Mouse (Mus musculus): Measurements from ENCODE around the gene Btrc. TPM values are rescaled to one million over a fixed set of nuclear protein-coding genes. Genes with fewer than 3 reads are reported as not detected.
"Not testable (repeated sequence)": the region's sequence is repeated elsewhere in the genome, so short reads cannot be mapped to it uniquely, and the experiment has no call there.

Gene Btrc
- polyA plus RNA-seq (2015; fragmentation: Nextera tagmentation; extraction: Ambion mirVana) = 65.9 and 66.7 TPM in 2 replicates

DNA sequence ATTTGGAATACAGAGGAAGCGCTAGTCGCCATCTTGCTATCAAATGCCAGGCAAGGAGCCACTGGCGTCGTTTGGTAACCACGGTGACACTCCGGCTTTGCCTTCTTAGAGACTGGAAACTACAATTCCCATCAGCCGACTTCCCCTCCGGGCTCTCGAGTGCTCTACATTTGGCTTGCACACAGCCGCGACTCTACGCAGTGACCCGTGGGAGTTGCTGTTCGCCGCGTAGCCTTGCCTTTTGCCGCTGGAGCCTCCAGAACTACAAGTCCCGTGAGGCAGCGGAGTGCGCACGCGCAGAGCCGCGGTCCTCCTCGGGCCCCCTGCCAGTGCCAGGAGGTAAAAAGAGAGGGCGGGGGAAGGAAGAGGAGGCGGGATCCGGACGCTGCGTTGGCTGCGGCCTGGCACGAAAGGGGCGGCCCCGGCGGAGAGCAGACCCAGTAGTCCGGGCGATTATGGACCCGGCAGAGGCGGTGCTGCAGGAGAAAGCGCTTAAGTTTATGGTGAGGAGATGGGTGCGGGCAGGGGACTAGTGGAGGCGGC is at the start of gene Btrc:
TSS of gene Btrc (plus strand) at position 351 of the 543 bp plus-strand sequence.
- WGBS = under 1% methylated on average over 42 of the region's 42 CpGs
- H3K4me3 ChIP-seq = peak within 1 kb of the TSS; percentile 87
- peak within 1 kb of the TSS; percentile 98 for H3K27ac ChIP-seq
- H3K36me3 ChIP-seq (replicated peaks) = no peaks in the 10 kb centered on the region
- H3K9ac ChIP-seq = peak within 1 kb of the TSS; percentile 85
- ATAC-seq (replicated peaks) = peak; percentile 98
- H3K4me2 ChIP-seq = peak within 1 kb of the TSS; percentile 58
- H3K4me1 ChIP-seq = peaks cover 8% of the 10 kb centered on the region
- no peaks in the 10 kb centered on the region for H3K27me3 ChIP-seq (replicated peaks)
- no peaks in the 10 kb centered on the region for H3K9me3 ChIP-seq

DNA sequence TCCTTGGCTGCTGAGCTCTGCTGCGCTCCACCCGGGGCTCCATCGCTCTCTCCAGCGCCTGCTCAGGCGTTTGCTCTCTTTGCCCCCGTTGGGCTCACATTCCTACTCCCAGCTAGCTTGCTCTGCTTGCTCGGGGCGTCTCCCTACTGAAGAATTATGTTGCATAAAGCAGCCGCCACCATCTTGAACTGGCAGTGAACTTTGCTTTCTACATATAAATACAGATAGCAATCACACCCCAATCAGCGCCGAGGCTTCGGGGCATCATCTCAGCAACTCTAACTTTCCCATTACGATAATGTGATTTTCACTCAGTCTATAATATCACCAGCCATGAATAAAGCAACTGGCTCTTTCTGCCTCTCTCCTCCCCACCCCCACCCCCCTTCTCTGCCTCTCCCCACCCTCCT is 46.1 kb upstream of the Btrc start:
- Histone ChIP-seq H3K4me2 (no peak overlapping the region), H3K4me3 (no peak overlapping the region), H3K9me3 (no peaks in the 10 kb centered on the region), H3K27me3 (replicated peaks) (peaks cover 3% of the 10 kb centered on the region; the same call in 1 of the 2 replicates), H3K4me1 (peaks cover 17% of the 10 kb centered on the region), H3K9ac (no peak overlapping the region), H3K36me3 (replicated peaks) (no peaks in the 10 kb centered on the region), H3K27ac (peak overlapping the region; percentile 60)
- ATAC-seq (replicated peaks) = no peak
- WGBS = 40% methylated on average over 13 of the region's 13 CpGs

DNA sequence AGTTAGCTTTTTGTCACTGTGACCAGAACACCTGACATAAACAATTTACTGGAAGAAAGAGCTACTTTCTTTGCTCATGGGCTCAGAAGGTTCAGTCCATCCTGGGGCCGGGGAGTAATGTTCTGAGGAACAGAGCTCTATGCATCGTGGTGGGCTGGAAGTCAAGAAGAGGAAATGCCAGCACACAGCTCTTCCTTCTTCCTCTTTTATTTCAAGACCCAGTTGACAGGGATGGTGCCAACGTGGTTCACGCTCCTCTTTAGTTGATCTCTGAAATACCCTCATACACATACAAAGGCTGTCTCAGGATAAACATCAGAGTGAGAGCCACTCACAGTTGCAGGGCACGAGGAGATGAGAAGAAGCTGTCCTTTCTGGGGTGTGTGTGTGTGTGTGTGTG is 42.5 kb upstream of the Btrc start:
- no peak for ATAC-seq (replicated peaks)
- Histone ChIP-seq H3K27me3 (replicated peaks) (no peaks in the 10 kb centered on the region; the same call in 1 of the 2 replicates), H3K36me3 (replicated peaks) (no peaks in the 10 kb centered on the region), H3K27ac (no peak overlapping the region), H3K9me3 (no peaks in the 10 kb centered on the region), H3K4me3 (no peak overlapping the region), H3K9ac (no peak overlapping the region), H3K4me2 (no peak overlapping the region), H3K4me1 (peaks cover 9% of the 10 kb centered on the region; the same call in 1 of the 2 replicates)
- WGBS = 83% methylated on average over 5 of the region's 5 CpGs

DNA sequence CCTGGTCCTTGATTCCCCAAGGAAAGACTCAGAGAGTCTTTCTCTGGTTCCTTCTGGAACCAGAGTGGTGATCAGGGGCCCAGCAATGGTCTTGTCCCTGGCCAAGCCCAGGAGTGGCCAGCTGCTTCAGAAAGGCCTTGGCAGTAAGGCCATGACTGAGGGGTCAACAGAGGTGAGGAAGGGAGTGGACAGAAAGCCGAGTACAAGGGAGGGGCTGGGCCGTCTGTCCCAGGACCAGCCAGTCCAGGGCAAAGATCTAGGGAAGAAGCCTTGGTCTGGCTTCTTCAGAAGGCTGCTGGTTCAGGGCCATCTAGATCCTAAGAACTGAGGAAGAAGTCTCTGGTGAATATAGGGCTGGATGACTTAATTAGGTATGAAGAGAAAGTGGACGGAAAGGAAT is 34.5 kb upstream of the Btrc start:
- Histone ChIP-seq H3K9ac (no peak overlapping the region), H3K27ac (no peak overlapping the region), H3K36me3 (replicated peaks) (no peaks in the 10 kb centered on the region), H3K9me3 (no peaks in the 10 kb centered on the region), H3K4me2 (no peak overlapping the region), H3K27me3 (replicated peaks) (no peaks in the 10 kb centered on the region), H3K4me1 (peaks cover 25% of the 10 kb centered on the region), H3K4me3 (no peak overlapping the region)
- WGBS = 45% methylated on average over 3 of the region's 3 CpGs
- ATAC-seq (replicated peaks) = no peak

DNA sequence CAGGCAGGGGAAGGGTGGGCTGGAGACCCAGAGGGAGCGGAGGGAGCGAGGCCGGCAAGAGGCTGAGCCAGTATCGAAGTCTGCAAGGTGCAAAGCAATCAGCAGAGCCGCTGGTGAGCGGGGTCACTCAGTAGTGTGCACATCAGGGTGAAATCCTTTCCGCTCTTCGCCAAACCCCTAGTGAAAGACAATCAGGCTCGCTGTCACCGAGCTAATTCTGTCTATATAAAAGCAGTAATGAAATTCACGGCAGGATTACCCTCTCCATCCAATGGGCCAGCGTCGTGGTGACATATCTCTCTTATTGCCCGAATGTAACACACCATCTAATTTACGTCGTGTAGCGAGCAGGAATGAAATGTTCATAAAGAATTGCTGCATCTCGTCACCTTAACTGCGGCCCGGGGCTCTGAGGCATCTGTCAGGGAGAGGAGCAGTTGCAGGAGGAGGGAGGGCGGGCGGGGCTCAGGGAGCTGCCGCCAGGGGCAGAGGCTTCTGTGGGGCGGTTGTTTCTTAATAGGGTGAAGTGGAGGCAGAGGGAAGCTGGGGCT is 33.7 kb upstream of the Btrc start:
- ATAC-seq (replicated peaks) = no peak; the same call in 1 of the 2 replicates
- Histone ChIP-seq H3K9me3 (no peaks in the 10 kb centered on the region), H3K36me3 (replicated peaks) (no peaks in the 10 kb centered on the region), H3K4me3 (no peak overlapping the region), H3K4me2 (peak overlapping the region; percentile 33), H3K27ac (peak overlapping the region; percentile 42), H3K27me3 (replicated peaks) (no peaks in the 10 kb centered on the region), H3K9ac (no peak overlapping the region), H3K4me1 (peaks cover 25% of the 10 kb centered on the region)
- WGBS = 5% methylated on average over 24 of the region's 24 CpGs

DNA sequence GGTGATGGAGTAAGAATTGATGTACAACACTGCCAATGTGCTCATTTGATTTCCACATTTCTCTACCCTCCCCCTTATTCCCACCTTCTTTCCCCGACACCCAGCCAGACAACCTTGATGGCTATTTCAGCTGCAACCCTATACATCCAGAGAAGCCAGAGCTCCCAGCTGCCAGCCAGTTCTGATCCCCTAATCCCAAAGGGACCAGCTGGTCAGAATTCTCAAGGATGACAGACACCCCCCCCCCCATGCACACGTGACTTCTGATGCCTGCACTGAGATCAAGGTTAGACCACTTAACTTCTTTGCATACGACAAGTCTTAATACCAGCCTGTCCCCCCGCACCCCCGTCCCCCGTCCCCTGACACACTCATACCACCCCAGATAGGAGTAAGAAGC is 26.8 kb upstream of the Btrc start:
- Histone ChIP-seq H3K36me3 (replicated peaks) (no peaks in the 10 kb centered on the region), H3K4me1 (peaks cover 19% of the 10 kb centered on the region), H3K4me2 (no peak overlapping the region), H3K9ac (no peak overlapping the region), H3K4me3 (no peak overlapping the region), H3K27me3 (replicated peaks) (no peaks in the 10 kb centered on the region), H3K27ac (peak overlapping the region; percentile 77; the same call in 1 of the 2 replicates), H3K9me3 (no peaks in the 10 kb centered on the region)
- no peak for ATAC-seq (replicated peaks)
- WGBS = 73% methylated on average over 6 of the region's 6 CpGs

DNA sequence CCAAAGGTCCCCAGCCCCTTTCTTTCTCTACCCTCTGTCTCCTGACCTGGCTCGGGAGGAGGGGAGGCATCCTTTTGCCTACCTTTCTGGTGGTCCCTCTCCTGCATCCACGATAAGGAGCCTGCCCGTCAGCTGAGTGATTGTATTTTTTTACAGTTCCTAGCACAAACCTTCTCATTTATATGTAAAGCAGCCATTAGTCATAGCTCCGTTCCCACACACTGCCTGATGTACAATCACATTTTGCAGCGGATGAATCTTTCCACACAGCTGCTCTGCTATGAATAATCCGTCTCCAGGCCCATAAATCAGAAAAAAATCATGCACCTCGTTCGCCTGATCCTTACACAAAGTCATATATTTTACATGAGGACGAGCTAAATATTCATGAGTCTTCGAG is 25.4 kb upstream of the Btrc start:
- no peaks in the 10 kb centered on the region for H3K36me3 ChIP-seq (replicated peaks)
- no peak overlapping the region for H3K4me3 ChIP-seq
- ATAC-seq (replicated peaks) = peak; percentile 78
- 19% methylated on average over 10 of the region's 10 CpGs for WGBS
- no peaks in the 10 kb centered on the region for H3K27me3 ChIP-seq (replicated peaks)
- peak overlapping the region; percentile 77 for H3K27ac ChIP-seq
- H3K4me1 ChIP-seq = peaks cover 19% of the 10 kb centered on the region
- H3K9ac ChIP-seq = peak overlapping the region; percentile 11; the same call in 1 of the 2 replicates
- H3K9me3 ChIP-seq = no peaks in the 10 kb centered on the region
- peak overlapping the region; percentile 17 for H3K4me2 ChIP-seq

DNA sequence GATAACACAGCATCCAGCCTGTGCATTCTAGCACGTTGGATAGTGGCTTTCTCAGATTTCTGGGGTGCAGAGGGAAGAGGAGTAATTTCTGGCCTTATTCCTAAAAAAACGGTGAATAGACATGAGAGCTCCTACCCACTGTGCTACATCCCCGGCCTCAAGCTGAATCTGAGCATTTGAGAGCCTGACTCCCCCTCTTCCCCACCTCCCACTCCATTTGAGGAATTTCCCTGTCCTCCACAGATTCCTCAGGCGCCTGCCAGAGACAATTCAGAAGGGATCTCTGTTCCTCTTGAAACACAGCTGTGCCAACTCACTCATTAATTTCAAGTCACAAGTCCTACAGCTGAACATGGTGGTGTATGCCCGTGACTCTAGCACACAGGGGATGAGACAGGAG is 19.6 kb upstream of the Btrc start:
- Histone ChIP-seq H3K36me3 (replicated peaks) (no peaks in the 10 kb centered on the region), H3K4me2 (no peak overlapping the region), H3K27ac (no peak overlapping the region), H3K4me3 (no peak overlapping the region), H3K9ac (no peak overlapping the region), H3K9me3 (no peaks in the 10 kb centered on the region), H3K4me1 (no peaks in the 10 kb centered on the region), H3K27me3 (replicated peaks) (no peaks in the 10 kb centered on the region)
- ATAC-seq (replicated peaks) = no peak
- 67% methylated on average over 5 of the region's 5 CpGs for WGBS

DNA sequence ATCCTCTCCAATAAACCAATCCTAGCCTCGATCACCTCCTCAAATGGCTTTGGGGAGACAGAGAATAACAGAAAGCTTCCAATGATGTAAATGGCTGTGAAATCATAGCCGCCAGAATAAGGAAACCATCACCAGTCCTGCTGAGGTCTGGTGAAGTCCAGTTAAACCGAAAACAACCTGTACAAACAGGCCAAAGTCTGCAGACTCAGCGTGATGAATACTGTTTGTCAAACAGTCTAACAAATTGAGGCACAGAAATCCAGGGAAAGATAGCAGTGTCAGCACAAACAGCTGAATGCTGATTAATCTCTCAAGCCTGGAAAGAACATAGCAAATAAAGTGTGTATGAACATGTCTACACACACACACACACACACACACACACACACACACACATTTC is 15.3 kb upstream of the Btrc start:
- H3K27ac ChIP-seq = no peak overlapping the region
- H3K27me3 ChIP-seq (replicated peaks) = no peaks in the 10 kb centered on the region
- H3K4me2 ChIP-seq = no peak overlapping the region
- H3K36me3 ChIP-seq (replicated peaks) = no peaks in the 10 kb centered on the region
- no peak overlapping the region for H3K4me3 ChIP-seq
- ATAC-seq (replicated peaks) = no peak
- no peaks in the 10 kb centered on the region; the same call in 1 of the 2 replicates for H3K4me1 ChIP-seq
- 71% methylated on average over 4 of the region's 4 CpGs for WGBS
- H3K9ac ChIP-seq = no peak overlapping the region
- H3K9me3 ChIP-seq = no peaks in the 10 kb centered on the region

DNA sequence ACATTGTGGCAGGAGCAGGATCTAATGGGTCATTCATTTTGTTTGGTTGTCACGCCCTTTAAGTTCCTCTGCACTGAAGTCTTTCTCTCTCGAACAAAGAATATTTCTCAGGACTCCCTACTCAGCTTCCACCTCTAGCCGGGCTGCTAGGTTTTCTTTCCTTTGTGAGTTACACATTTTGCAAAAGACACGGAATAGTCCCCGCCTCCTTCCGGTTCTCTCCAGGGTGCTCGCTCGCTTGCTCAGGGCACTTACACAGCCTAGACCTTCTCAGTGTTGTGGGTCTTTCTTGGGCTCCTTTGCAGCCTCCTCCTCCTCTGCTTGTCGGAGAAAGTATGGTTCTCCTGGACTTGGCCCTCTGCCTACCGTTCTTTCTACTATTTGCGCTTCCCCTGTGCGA is 13.1 kb upstream of the Btrc start:
- no peaks in the 10 kb centered on the region; the same call in 1 of the 2 replicates for H3K4me1 ChIP-seq
- no peak overlapping the region for H3K4me3 ChIP-seq
- no peak overlapping the region for H3K4me2 ChIP-seq
- H3K9me3 ChIP-seq = no peaks in the 10 kb centered on the region
- H3K9ac ChIP-seq = no peak overlapping the region
- H3K27me3 ChIP-seq (replicated peaks) = no peaks in the 10 kb centered on the region
- WGBS = 70% methylated on average over 12 of the region's 12 CpGs
- no peak overlapping the region for H3K27ac ChIP-seq
- H3K36me3 ChIP-seq (replicated peaks) = no peaks in the 10 kb centered on the region
- ATAC-seq (replicated peaks) = no peak

DNA sequence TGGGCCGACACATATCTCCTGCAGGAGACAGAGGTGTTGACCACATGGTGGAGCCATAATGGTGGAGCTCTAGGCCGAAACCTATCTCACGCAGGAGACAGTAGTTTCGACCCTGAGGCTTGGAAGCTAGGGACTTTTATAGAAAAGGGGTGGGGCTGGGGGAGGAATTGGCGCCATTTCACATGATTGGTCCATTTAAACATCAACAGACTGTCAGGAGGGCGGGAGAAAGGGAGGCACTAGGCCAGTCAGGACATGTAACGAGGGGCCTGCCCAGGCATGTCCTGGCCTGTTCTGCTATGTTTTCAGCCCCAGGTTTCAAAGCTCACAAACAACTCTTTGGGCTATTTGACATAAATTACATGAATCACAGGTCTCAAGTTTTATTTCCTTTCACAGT is 10.8 kb upstream of the Btrc start:
- not testable (repeated sequence) for H3K36me3 ChIP-seq (replicated peaks); H3K4me2 ChIP-seq; H3K9ac ChIP-seq; ATAC-seq (replicated peaks); H3K27ac ChIP-seq; H3K27me3 ChIP-seq (replicated peaks); H3K4me3 ChIP-seq; H3K4me1 ChIP-seq; H3K9me3 ChIP-seq
- WGBS = 87% methylated on average over 7 of the region's 7 CpGs

DNA sequence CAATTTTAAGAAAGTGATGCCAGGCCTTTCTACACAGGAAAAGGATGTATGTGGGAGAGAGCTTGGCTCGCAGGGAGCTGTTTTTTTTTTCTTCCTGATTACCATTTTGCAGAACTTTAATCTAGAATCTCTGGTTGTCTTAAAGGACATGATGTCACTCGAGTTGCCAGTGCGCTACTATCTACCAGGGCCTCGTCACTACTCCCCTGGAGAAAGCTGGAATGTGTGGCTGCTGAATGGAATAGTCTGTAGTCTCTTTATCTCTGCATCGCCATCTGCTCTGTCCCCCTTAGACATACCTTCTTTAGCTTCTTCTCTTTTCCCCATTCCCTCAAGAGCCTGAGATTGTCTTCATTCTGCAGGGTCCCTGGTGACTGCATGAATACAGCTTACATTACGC is 7.9 kb upstream of the Btrc start:
- 84% methylated on average over 6 of the region's 6 CpGs for WGBS
- Histone ChIP-seq H3K4me3 (no peak overlapping the region), H3K27me3 (replicated peaks) (no peaks in the 10 kb centered on the region), H3K27ac (no peak overlapping the region), H3K9ac (no peak overlapping the region), H3K9me3 (no peaks in the 10 kb centered on the region), H3K36me3 (replicated peaks) (no peaks in the 10 kb centered on the region), H3K4me2 (no peak overlapping the region), H3K4me1 (no peaks in the 10 kb centered on the region; the same call in 1 of the 2 replicates)
- no peak for ATAC-seq (replicated peaks)

DNA sequence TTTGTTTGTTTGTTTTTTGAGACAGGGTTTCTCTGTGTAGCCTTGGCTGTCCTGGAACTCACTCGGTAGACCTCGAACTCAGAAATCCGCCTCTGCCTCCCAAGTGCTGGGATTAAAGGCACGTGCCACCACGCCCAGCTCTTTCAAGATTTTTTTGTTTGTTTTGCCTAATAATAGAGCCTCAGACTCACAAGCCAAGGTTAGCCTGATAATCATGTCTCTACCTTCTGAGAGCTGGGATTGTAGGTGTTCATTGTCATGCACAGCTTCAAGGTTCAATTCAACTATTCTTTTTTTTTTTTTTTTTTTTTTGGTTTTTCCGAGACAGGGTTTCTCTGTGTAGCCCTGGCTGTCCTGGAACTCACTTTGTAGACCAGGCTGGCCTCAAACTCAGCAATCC is 6.7 kb upstream of the Btrc start:
- H3K9me3 ChIP-seq; H3K36me3 ChIP-seq (replicated peaks); H3K27ac ChIP-seq; H3K4me3 ChIP-seq; H3K4me2 ChIP-seq; H3K9ac ChIP-seq; ATAC-seq (replicated peaks); H3K27me3 ChIP-seq (replicated peaks); H3K4me1 ChIP-seq: not testable (repeated sequence)
- WGBS = 63% methylated on average over 6 of the region's 6 CpGs

All from midbrain, embryonic 15.5 days (tissue).